Mouse (Mus musculus): Measurements from ENCODE around the gene U2af1l4. TPM values are rescaled to one million over a fixed set of nuclear protein-coding genes. Genes with fewer than 3 reads are reported as not detected.
A peak's percentile ranks its signal among the peaks of the same experiment; 100 is the strongest.

The U2af1l4 gene
- polyA plus RNA-seq, 1 experiment from 2014 or later = 49.4 TPM

GRCm38 (mm10) chr7:30553810-30554584 lies 9.1 kb upstream of the U2af1l4 start:
- peaks cover 41% of the 10 kb centered on the region for H3K36me3 ChIP-seq
- H3K9me3 ChIP-seq (replicated peaks) = no peaks in the 10 kb centered on the region
- peak overlapping the region; percentile 91 for H3K9ac ChIP-seq
- no peaks in the 10 kb centered on the region for H3K27me3 ChIP-seq
- H3K4me2 ChIP-seq = peak overlapping the region; percentile 92
- H3K27ac ChIP-seq = no peak overlapping the region
- ATAC-seq (ENCODE audit: low read depth) (no peak), DNase-seq (no peak)
- 81% methylated on average over 22 of the region's 22 CpGs for WGBS (ENCODE audit: insufficient replicate concordance)
- peak overlapping the region; percentile 71 for H3K4me3 ChIP-seq (replicated peaks)
- peaks cover 47% of the 10 kb centered on the region for H3K4me1 ChIP-seq (replicated peaks)

GRCm38 (mm10) chr7:30556894-30557536 lies 6.1 kb upstream of the U2af1l4 start:
- Histone ChIP-seq H3K4me1 (replicated peaks) (peaks cover 56% of the 10 kb centered on the region), H3K36me3 (peaks cover 44% of the 10 kb centered on the region), H3K4me3 (replicated peaks) (no peak overlapping the region), H3K9me3 (replicated peaks) (no peaks in the 10 kb centered on the region), H3K27me3 (no peaks in the 10 kb centered on the region), H3K27ac (no peak overlapping the region), H3K9ac (no peak overlapping the region), H3K4me2 (0 out of 2 replicates have a peak overlapping the region, but pooled peaks have one; percentile 73)
- no peak for ATAC-seq (ENCODE audit: low read depth)
- DNase-seq = no peak
- 89% methylated on average over 18 of the region's 18 CpGs for WGBS (ENCODE audit: insufficient replicate concordance)

- Histone ChIP-seq H3K27me3 (no peaks in the 10 kb centered on the region), H3K36me3 (peaks cover 44% of the 10 kb centered on the region), H3K27ac (peak overlapping the region; percentile 86), H3K4me3 (replicated peaks) (peak overlapping the region; percentile 67), H3K9ac (peak overlapping the region; percentile 74), H3K4me1 (replicated peaks) (peaks cover 56% of the 10 kb centered on the region), H3K4me2 (peak overlapping the region; percentile 73), H3K9me3 (replicated peaks) (no peaks in the 10 kb centered on the region)
- no peak for ATAC-seq (ENCODE audit: low read depth)
- WGBS (ENCODE audit: insufficient replicate concordance) = 87% methylated on average over 13 of the region's 13 CpGs
- DNase-seq = no peak
Observed at GRCm38 (mm10) chr7:30557901-30558514, 5.1 kb upstream of the U2af1l4 start.

- H3K9me3 ChIP-seq (replicated peaks) = no peaks in the 10 kb centered on the region
- DNase-seq (peak; percentile 38), ATAC-seq (ENCODE audit: low read depth) (peak; percentile 44)
- H3K27ac ChIP-seq = peak overlapping the region; percentile 86
- H3K4me1 ChIP-seq (replicated peaks) = peaks cover 51% of the 10 kb centered on the region
- peaks cover 44% of the 10 kb centered on the region for H3K36me3 ChIP-seq
- peak overlapping the region; percentile 67 for H3K4me3 ChIP-seq (replicated peaks)
- H3K27me3 ChIP-seq = no peaks in the 10 kb centered on the region
- WGBS (ENCODE audit: insufficient replicate concordance) = 8% methylated on average over 12 of the region's 12 CpGs
- H3K9ac ChIP-seq = peak overlapping the region; percentile 74
- H3K4me2 ChIP-seq = peak overlapping the region; percentile 73
Observed at GRCm38 (mm10) chr7:30558656-30559442, 4.3 kb upstream of the U2af1l4 start.

GRCm38 (mm10) chr7:30559443-30559954 lies 3.6 kb upstream of the U2af1l4 start, which contains the start of gene Lin37:
Lin37 (minus strand) TSS chr7:30559838.
- H3K27me3 ChIP-seq = no peaks in the 10 kb centered on the region
- under 1% methylated on average over 20 of the region's 20 CpGs for WGBS (ENCODE audit: insufficient replicate concordance)
- H3K9ac ChIP-seq = peak within 1 kb of the TSS; percentile 74
- H3K27ac ChIP-seq = peak within 1 kb of the TSS; percentile 86
- no peaks in the 10 kb centered on the region for H3K9me3 ChIP-seq (replicated peaks)
- peak within 1 kb of the TSS; percentile 67 for H3K4me3 ChIP-seq (replicated peaks)
- DNase-seq = peak; percentile 92
- H3K4me2 ChIP-seq = peak within 1 kb of the TSS; percentile 73
- peaks cover 51% of the 10 kb centered on the region for H3K4me1 ChIP-seq (replicated peaks)
- ATAC-seq (ENCODE audit: low read depth) = peak; percentile 80
- peaks cover 38% of the 10 kb centered on the region for H3K36me3 ChIP-seq

GRCm38 (mm10) chr7:30560296-30560695 lies 2.8 kb upstream of the U2af1l4 start:
- peak overlapping the region; percentile 66 for H3K9ac ChIP-seq
- 68% methylated on average over 2 of the region's 2 CpGs for WGBS (ENCODE audit: insufficient replicate concordance)

GRCm38 (mm10) chr7:30562526-30563116 lies 480 bp upstream of the U2af1l4 start:
- peak overlapping the region; percentile 84 for H3K27ac ChIP-seq
- H3K9me3 ChIP-seq (replicated peaks) = no peaks in the 10 kb centered on the region
- DNase-seq (no peak), ATAC-seq (ENCODE audit: low read depth) (peak; percentile 8; the same call in 1 of the 2 replicates)
- H3K4me3 ChIP-seq (replicated peaks) = peak overlapping the region; percentile 83
- peaks cover 36% of the 10 kb centered on the region for H3K36me3 ChIP-seq
- peaks cover 48% of the 10 kb centered on the region for H3K4me1 ChIP-seq (replicated peaks)
- no peaks in the 10 kb centered on the region for H3K27me3 ChIP-seq
- peak overlapping the region; percentile 89 for H3K4me2 ChIP-seq
- H3K9ac ChIP-seq = peak overlapping the region; percentile 81
- WGBS (ENCODE audit: insufficient replicate concordance) = under 1% methylated on average over 27 of the region's 27 CpGs

More at GRCm38 (mm10) chr7:30560296-30560695, 2.8 kb upstream of the U2af1l4 start:
- Histone ChIP-seq H3K36me3 (peaks cover 37% of the 10 kb centered on the region), H3K27me3 (no peaks in the 10 kb centered on the region), H3K27ac (peak overlapping the region; percentile 86), H3K4me3 (replicated peaks) (peak overlapping the region; percentile 67; the same call in 1 of the 2 replicates), H3K4me1 (replicated peaks) (peaks cover 50% of the 10 kb centered on the region), H3K4me2 (peak overlapping the region; percentile 73), H3K9me3 (replicated peaks) (no peaks in the 10 kb centered on the region)
- DNase-seq = no peak
- ATAC-seq (ENCODE audit: low read depth) = no peak

GRCm38 (mm10) chr7:30563906-30564280 lies 792 bp downstream of the U2af1l4 start:
- DNase-seq = no peak
- Histone ChIP-seq H3K27ac (peak overlapping the region; percentile 96), H3K27me3 (no peaks in the 10 kb centered on the region), H3K9ac (peak overlapping the region; percentile 81), H3K36me3 (peaks cover 43% of the 10 kb centered on the region), H3K4me1 (replicated peaks) (peaks cover 36% of the 10 kb centered on the region), H3K9me3 (replicated peaks) (no peaks in the 10 kb centered on the region), H3K4me2 (peak overlapping the region; percentile 89), H3K4me3 (replicated peaks) (peak overlapping the region; percentile 83)
- 21% methylated on average over 6 of the region's 6 CpGs for WGBS (ENCODE audit: insufficient replicate concordance)
- ATAC-seq (ENCODE audit: low read depth) = no peak

GRCm38 (mm10) chr7:30564970-30565571 lies 2.0 kb downstream of the U2af1l4 start, which contains the start of gene Igflr1:
Igflr1 (plus strand) TSS chr7:30565427.
- Histone ChIP-seq H3K9me3 (replicated peaks) (no peaks in the 10 kb centered on the region), H3K4me3 (replicated peaks) (peak within 1 kb of the TSS; percentile 83), H3K36me3 (peaks cover 55% of the 10 kb centered on the region), H3K27me3 (no peaks in the 10 kb centered on the region), H3K4me2 (peak within 1 kb of the TSS; percentile 89), H3K4me1 (replicated peaks) (peaks cover 29% of the 10 kb centered on the region), H3K27ac (no peak within 1 kb of the TSS), H3K9ac (peak within 1 kb of the TSS; percentile 81)
- 85% methylated on average over 12 of the region's 12 CpGs for WGBS (ENCODE audit: insufficient replicate concordance)
- ATAC-seq (ENCODE audit: low read depth) = no peak
- no peak for DNase-seq

GRCm38 (mm10) chr7:30566033-30566432 lies 2.9 kb downstream of the U2af1l4 start:
- Histone ChIP-seq H3K27ac (no peak overlapping the region), H3K4me2 (no peak overlapping the region), H3K4me1 (replicated peaks) (peaks cover 25% of the 10 kb centered on the region), H3K4me3 (replicated peaks) (no peak overlapping the region), H3K9me3 (replicated peaks) (no peaks in the 10 kb centered on the region), H3K36me3 (peaks cover 64% of the 10 kb centered on the region), H3K27me3 (no peaks in the 10 kb centered on the region), H3K9ac (no peak overlapping the region)
- DNase-seq (no peak), ATAC-seq (ENCODE audit: low read depth) (no peak)
- 78% methylated on average over 9 of the region's 9 CpGs for WGBS (ENCODE audit: insufficient replicate concordance)

All from liver, embryonic 13.5 days (tissue).